Mouse (Mus musculus) CD8-positive naive resting alpha-beta T cell, adult 57 days (primary cell): ENCODE results near the gene 4931440F15Rik. TPM values are rescaled to one million over a fixed set of nuclear protein-coding genes. Genes with fewer than 3 reads are reported as not detected.

ENCODE experiments used
- total RNA-seq: library from RNA; stranded (reverse); gene quantifications from one replicate; pipeline ENCODE4 v1.2.4, GENCODE M21; 2023

4931440F15Rik gene
- not detected for total RNA-seq

DNA sequence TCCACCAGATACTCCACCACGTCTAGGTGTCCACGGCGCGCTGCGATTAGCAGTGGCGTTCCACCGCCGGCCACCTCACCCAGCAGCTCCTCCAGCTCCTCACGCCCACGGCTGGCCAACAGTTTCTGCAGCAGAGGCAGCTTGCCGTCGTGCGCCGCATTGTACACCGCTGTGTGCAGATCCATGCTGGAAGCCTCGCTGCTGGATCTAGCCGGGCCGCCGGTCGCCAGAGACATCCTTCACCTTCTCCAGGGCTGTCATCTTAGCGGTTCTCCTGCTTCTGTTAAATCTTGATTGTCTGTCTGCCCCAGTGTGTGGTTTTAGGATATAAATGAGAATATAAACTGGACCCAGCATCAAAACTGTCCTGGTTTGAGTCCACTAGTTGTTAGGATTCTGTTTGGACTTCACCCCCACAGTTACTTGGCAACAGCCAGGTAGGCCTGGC is at the start of gene 4931440F15Rik:
Gene 4931440F15Rik (minus strand): TSS at position 398 of the 448 bp plus-strand sequence.

Other genes starting within 250 kb of the 4931440F15Rik start
- 82.1 TPM for gene Rtn4, start 132.7 kb downstream of the 4931440F15Rik start, total RNA-seq
- gene Eml6, start 200.4 kb upstream of the 4931440F15Rik start, total RNA-seq, result not detected